Mouse (Mus musculus) bone marrow macrophage, adult 2 months (primary cell): ENCODE measurements at regions not wholly inside any gene's neighbourhood (a gene's known extent, or its start where the extent isn't known, plus 50 kb on each side); places are given as distances from the start of the nearest gene placed in this dataset.

Experiments used
- CTCF ChIP-seq: IDR thresholded peaks from 2 replicates; pipeline ENCODE4 v1.5.1; 2012; ENCODE audit warnings: low read depth, mild to moderate bottlenecking, low read length, moderate library complexity
- POLR2A ChIP-seq: IDR thresholded peaks from 2 replicates; pipeline ENCODE4 v1.6.1; 2012; ENCODE audit warnings: mild to moderate bottlenecking, low read depth, low read length, borderline replicate concordance

DNA sequence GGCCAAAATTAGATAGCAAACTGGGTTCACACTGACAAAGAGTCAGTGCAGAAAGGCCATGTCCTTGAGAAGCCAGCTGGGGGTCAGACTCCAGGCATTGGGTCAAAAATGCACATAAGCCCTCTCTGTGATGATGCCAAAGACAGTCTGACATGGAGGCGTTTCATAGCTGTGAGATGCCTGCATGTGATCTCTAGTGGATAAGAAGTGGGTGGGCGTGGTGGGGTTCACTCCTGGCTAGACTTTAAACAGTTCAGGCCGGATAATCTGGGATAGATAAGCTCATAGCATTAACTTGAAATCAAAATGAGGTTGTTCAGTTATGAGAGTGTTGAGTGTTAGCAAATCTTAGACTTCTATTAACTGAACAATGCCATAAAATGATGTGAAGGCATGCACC lies 293.3 kb downstream of the Pmp22 start:
- TF ChIP-seq POLR2A, result no peak
- TF ChIP-seq CTCF, result no peak
